Mouse (Mus musculus) hindbrain, embryonic 11.5 days (tissue): ENCODE measurements around the gene Gtf3c5. TPM values are rescaled to one million over a fixed set of nuclear protein-coding genes. Genes with fewer than 3 reads are reported as not detected.

Source experiments
- ATAC-seq: fragments of 200-750 bp; cut with Nextera tagmentation; 2 replicates; pipeline ENCODE4 v1.8.0; 2017; ENCODE audit warnings: mild to moderate bottlenecking, moderate TSS enrichment, moderate library complexity; ENCODE audit not compliant: low FRiP score
- DNase-seq: peaks from one replicate; pipeline ENCODE4 v3.0.0-alpha.2; 2015; ENCODE audit warnings: low spot score
- H3K27ac ChIP-seq: fragments of 300-500 bp; sonication (generic); 2 replicates; pipeline ENCODE4 v1.5.1; 2014; ENCODE audit warnings: mild to moderate bottlenecking, low read depth, low read length
- H3K27me3 ChIP-seq: fragments of 300-500 bp; sonication (generic); 2 replicates; pipeline ENCODE4 v1.6.1; 2014; ENCODE audit warnings: mild to moderate bottlenecking, low read length, moderate library complexity, mixed read lengths; ENCODE audit not compliant: control insufficient read depth, insufficient read depth
- H3K36me3 ChIP-seq: fragments of 300-500 bp; sonication (generic); 2 replicates; pipeline ENCODE4 v1.6.1; 2014; ENCODE audit warnings: mild to moderate bottlenecking, low read length, moderate library complexity, mixed read lengths; ENCODE audit not compliant: control insufficient read depth, insufficient read depth
- H3K4me1 ChIP-seq: fragments of 300-500 bp; sonication (generic); replicated peaks from 2 replicates; pipeline ENCODE4 v1.6.1; 2014; ENCODE audit warnings: low read length, mixed read lengths; ENCODE audit not compliant: control insufficient read depth, insufficient read depth
- H3K4me2 ChIP-seq: fragments of 300-500 bp; sonication (generic); replicated peaks from 2 replicates; pipeline ENCODE4 v1.6.1; 2014; ENCODE audit warnings: mild to moderate bottlenecking, low read depth, low read length
- H3K4me3 ChIP-seq: fragments of 300-500 bp; sonication (generic); 2 replicates; pipeline ENCODE4 v1.5.1; 2014; ENCODE audit warnings: low read depth, low read length
- H3K9ac ChIP-seq: fragments of 300-500 bp; sonication (generic); 2 replicates; pipeline ENCODE4 v1.6.1; 2014; ENCODE audit warnings: low read depth, low read length
- H3K9me3 ChIP-seq: fragments of 300-500 bp; sonication (generic); 2 replicates; pipeline ENCODE4 v1.6.1; 2016; ENCODE audit warnings: low read length; ENCODE audit not compliant: control insufficient read depth
- WGBS: fragments of 180-500 bp; shearing (Covaris S2); extraction: QIAGEN DNeasy Blood & Tissue Kit; methylation state at CpG from one replicate; pipeline ENCODE4 v1.1.7; 2014; 5-methylcytosine and 5-hydroxymethylcytosine counted together
- polyA plus RNA-seq: library from polyadenylated mRNA; unstranded; fragments of >200 nt; fragmentation: Nextera tagmentation; extraction: Ambion mirVana; gene quantifications from 2 replicates; pipeline ENCODE4 v1.2.1, GENCODE M21; 2014

The Gtf3c5 gene
- polyA plus RNA-seq, 1 experiment from 2014 or later, result 38.2 TPM

- no peak overlapping the region for H3K4me2 ChIP-seq
- WGBS, result 63% methylated on average over 4 of the region's 4 CpGs
Measured at GRCm38 (mm10) chr2:28536166-28536565, 47.4 kb downstream of the Gtf3c5 start.

GRCm38 (mm10) chr2:28535650-28536049, 47.9 kb downstream of the Gtf3c5 start:
- DNase-seq, result no peak

More at GRCm38 (mm10) chr2:28536166-28536565, 47.4 kb downstream of the Gtf3c5 start:
- Histone ChIP-seq H3K27ac (no peak overlapping the region), H3K36me3 (no peaks in the 10 kb centered on the region), H3K9me3 (no peaks in the 10 kb centered on the region), H3K4me3 (no peak overlapping the region), H3K4me1 (peaks cover 45% of the 10 kb centered on the region), H3K9ac (no peak overlapping the region), H3K27me3 (no peaks in the 10 kb centered on the region)
- DNase-seq, result no peak
- no peak for ATAC-seq

GRCm38 (mm10) chr2:28535263-28535540, 48.3 kb downstream of the Gtf3c5 start:
- Histone ChIP-seq H3K36me3 (no peaks in the 10 kb centered on the region), H3K27me3 (no peaks in the 10 kb centered on the region), H3K9ac (peak overlapping the region; percentile 59; the same call in 1 of the 2 replicates), H3K4me1 (peaks cover 50% of the 10 kb centered on the region), H3K4me2 (peak overlapping the region; percentile 78; the same call in 1 of the 2 replicates), H3K9me3 (no peaks in the 10 kb centered on the region), H3K27ac (peak overlapping the region; percentile 89), H3K4me3 (no peak overlapping the region)
- no peak for DNase-seq
- WGBS, result 29% methylated on average over 4 of the region's 4 CpGs
- no peak for ATAC-seq

More at GRCm38 (mm10) chr2:28535650-28536049, 47.9 kb downstream of the Gtf3c5 start:
- Histone ChIP-seq H3K9me3 (no peaks in the 10 kb centered on the region), H3K36me3 (no peaks in the 10 kb centered on the region), H3K4me1 (peaks cover 46% of the 10 kb centered on the region), H3K9ac (no peak overlapping the region; the same call in 1 of the 2 replicates), H3K4me2 (no peak overlapping the region), H3K27ac (peak overlapping the region; percentile 89; the same call in 1 of the 2 replicates), H3K4me3 (no peak overlapping the region), H3K27me3 (no peaks in the 10 kb centered on the region)
- ATAC-seq, result no peak
- WGBS, result 43% methylated on average over 7 of the region's 7 CpGs

- Histone ChIP-seq H3K27me3 (no peaks in the 10 kb centered on the region), H3K4me2 (peak overlapping the region; percentile 78), H3K4me1 (peaks cover 45% of the 10 kb centered on the region), H3K9me3 (no peaks in the 10 kb centered on the region), H3K4me3 (peak overlapping the region; percentile 18; the same call in 1 of the 2 replicates), H3K36me3 (no peaks in the 10 kb centered on the region), H3K9ac (peak overlapping the region; percentile 59), H3K27ac (peak overlapping the region; percentile 89)
- peak; percentile 21; the same call in 1 of the 2 replicates for ATAC-seq
- DNase-seq, result peak; percentile 52
- whole genome bisulfite sequencing, result 27% methylated on average over 11 of the region's 11 CpGs
Measured at GRCm38 (mm10) chr2:28534436-28535262, 48.9 kb downstream of the Gtf3c5 start.

GRCm38 (mm10) chr2:28533901-28534435, 49.6 kb downstream of the Gtf3c5 start:
- ATAC-seq (peak; percentile 4; the same call in 1 of the 2 replicates), DNase-seq (peak; percentile 30)
- H3K27me3 ChIP-seq, result no peaks in the 10 kb centered on the region
- peak overlapping the region; percentile 78 for H3K4me2 ChIP-seq
- no peaks in the 10 kb centered on the region for H3K36me3 ChIP-seq
- H3K4me1 ChIP-seq, result peaks cover 42% of the 10 kb centered on the region
- 56% methylated on average over 7 of the region's 7 CpGs for WGBS
- peak overlapping the region; percentile 45 for H3K4me3 ChIP-seq
- peak overlapping the region; percentile 59 for H3K9ac ChIP-seq
- H3K27ac ChIP-seq, result peak overlapping the region; percentile 89
- no peaks in the 10 kb centered on the region for H3K9me3 ChIP-seq

- WGBS, result 4% methylated on average over 33 of the region's 49 CpGs
- H3K9me3 ChIP-seq, result no peaks in the 10 kb centered on the region
- peaks cover 35% of the 10 kb centered on the region for H3K4me1 ChIP-seq
- H3K36me3 ChIP-seq, result no peaks in the 10 kb centered on the region
- peak overlapping the region; percentile 54 for H3K9ac ChIP-seq
- no peaks in the 10 kb centered on the region for H3K27me3 ChIP-seq
- peak overlapping the region; percentile 78 for H3K4me2 ChIP-seq
- peak overlapping the region; percentile 89 for H3K27ac ChIP-seq
- peak; percentile 86 for DNase-seq
- H3K4me3 ChIP-seq, result peak overlapping the region; percentile 45
- ATAC-seq, result peak; percentile 88
Measured at GRCm38 (mm10) chr2:28532938-28533771, 50.4 kb downstream of the Gtf3c5 start.

GRCm38 (mm10) chr2:28530311-28530710, 53.2 kb downstream of the Gtf3c5 start:
- DNase-seq, result no peak

GRCm38 (mm10) chr2:28529856-28530255, 53.7 kb downstream of the Gtf3c5 start:
- no peaks in the 10 kb centered on the region for H3K9me3 ChIP-seq
- DNase-seq (no peak), ATAC-seq (no peak)
- WGBS, result 77% methylated on average over 4 of the region's 4 CpGs
- H3K9ac ChIP-seq, result no peak overlapping the region
- no peak overlapping the region for H3K4me3 ChIP-seq
- no peaks in the 10 kb centered on the region for H3K36me3 ChIP-seq
- peaks cover 35% of the 10 kb centered on the region for H3K4me1 ChIP-seq
- no peak overlapping the region for H3K27ac ChIP-seq
- H3K4me2 ChIP-seq, result no peak overlapping the region
- H3K27me3 ChIP-seq, result no peaks in the 10 kb centered on the region

More at GRCm38 (mm10) chr2:28530311-28530710, 53.2 kb downstream of the Gtf3c5 start:
- H3K9ac ChIP-seq, result peak overlapping the region; percentile 12; the same call in 1 of the 2 replicates
- no peaks in the 10 kb centered on the region for H3K36me3 ChIP-seq
- H3K27ac ChIP-seq, result no peak overlapping the region
- H3K27me3 ChIP-seq, result no peaks in the 10 kb centered on the region
- no peak overlapping the region for H3K4me2 ChIP-seq
- H3K4me3 ChIP-seq, result no peak overlapping the region
- ATAC-seq, result no peak
- H3K4me1 ChIP-seq, result peaks cover 38% of the 10 kb centered on the region
- no peaks in the 10 kb centered on the region for H3K9me3 ChIP-seq
- WGBS, result 65% methylated on average over 7 of the region's 7 CpGs
